Mouse (Mus musculus) brain, embryonic 14.5 days (tissue): ENCODE measurements at regions not wholly inside any gene's neighbourhood (a gene's known extent, or its start where the extent isn't known, plus 50 kb on each side); places are given as distances from the start of the nearest gene placed in this dataset.

Experiments
- CTCF ChIP-seq: fragments of 200-500 bp; IDR thresholded peaks from 2 replicates; pipeline ENCODE4 v1.5.1; 2012; ENCODE audit warnings: inconsistent platforms, mild to moderate bottlenecking, moderate library complexity, borderline replicate concordance; ENCODE audit not compliant: insufficient read depth, insufficient read length; ENCODE audit errors: extremely low read depth
- POLR2A ChIP-seq: fragments of 200-500 bp; IDR thresholded peaks from 2 replicates; pipeline ENCODE4 v1.6.1; 2012; ENCODE audit warnings: mild to moderate bottlenecking, inconsistent platforms, borderline replicate concordance; ENCODE audit not compliant: poor library complexity, insufficient read depth, insufficient read length, severe bottlenecking; ENCODE audit errors: extremely low read depth

DNA sequence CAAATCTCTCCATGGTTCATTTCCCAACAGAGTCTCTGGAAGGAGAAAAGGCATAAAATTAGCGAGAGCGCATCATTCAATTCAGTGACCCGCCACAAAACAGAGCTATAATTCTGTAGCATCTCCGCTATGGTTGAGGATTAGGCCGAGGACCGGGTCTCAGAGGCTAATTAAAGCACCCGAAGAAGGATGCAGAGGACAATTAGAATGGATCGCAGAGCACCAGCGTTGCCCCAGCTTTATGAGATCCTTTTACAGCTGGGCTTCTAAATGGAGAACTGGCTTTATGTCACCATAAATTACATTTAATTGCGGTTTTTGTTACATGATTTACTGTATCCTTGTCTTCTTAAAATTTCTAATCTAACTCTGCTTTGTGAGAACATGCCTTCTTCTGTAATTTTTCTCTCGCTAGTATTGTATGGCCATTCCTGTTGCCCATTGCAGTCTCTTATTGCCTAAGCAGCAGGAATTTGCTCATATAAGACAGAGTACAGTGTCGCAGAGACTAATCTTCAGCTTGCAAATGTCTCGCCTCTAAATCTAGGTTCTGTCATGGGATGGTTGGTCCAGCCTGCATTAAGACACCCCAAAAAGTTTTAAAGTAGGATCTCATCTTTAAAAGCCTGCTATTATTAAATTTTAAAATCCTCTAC lies 793.5 kb downstream of the Rps29 start:
- TF ChIP-seq POLR2A (no peak), CTCF (no peak)
